Mouse (Mus musculus): ENCODE data around the gene Aup1.

GRCm38 (mm10) chr6:83019044-83019443 lies 35.3 kb upstream of the Aup1 start:
- no peak for TF ChIP-seq CTCF (IDR thresholded peaks at IDR 0.05; ENCODE audit: control insufficient read depth, insufficient read depth, insufficient read length)
- no peak for TF ChIP-seq MYOG (IDR thresholded peaks at IDR 0.05; ENCODE audit: control insufficient read depth, extremely low read depth, insufficient read length)
- no peak for TF ChIP-seq FOSL1 (IDR thresholded peaks at IDR 0.05; ENCODE audit: insufficient read depth, low read length, poor library complexity, severe bottlenecking)
- no peak for TF ChIP-seq CEBPB (IDR thresholded peaks at IDR 0.05; ENCODE audit: low read depth)
- TF ChIP-seq MYOD1 (IDR thresholded peaks at IDR 0.05; ENCODE audit: control insufficient read depth, insufficient read length, low read depth) = no peak
- TF ChIP-seq MAX (IDR thresholded peaks at IDR 0.05) = no peak
- no peak for TF ChIP-seq USF1 (IDR thresholded peaks at IDR 0.05; ENCODE audit: low read depth)

All from C2C12 (cell line).